Mouse (Mus musculus) forebrain, postnatal 0 days (tissue): ENCODE results near the gene Ypel3. TPM values are rescaled to one million over a fixed set of nuclear protein-coding genes. Genes with fewer than 3 reads are reported as not detected.

Experiments
- ATAC-seq: fragments of 200-750 bp; cut with Nextera tagmentation; 2 replicates; pipeline ENCODE4 v1.8.0; 2017; ENCODE audit warnings: mild to moderate bottlenecking, moderate library complexity
- DNase-seq: peaks from one replicate; pipeline ENCODE4 v3.0.0-alpha.2; 2015
- H3K27ac ChIP-seq: fragments of 300-500 bp; sonication (generic); 2 replicates; pipeline ENCODE4 v1.5.1; 2014; ENCODE audit warnings: low read depth, mild to moderate bottlenecking, antibody characterized with exemption, low read length, moderate library complexity, mixed read lengths
- H3K27me3 ChIP-seq: fragments of 300-500 bp; sonication (generic); 2 replicates; pipeline ENCODE4 v1.6.1; 2014; ENCODE audit warnings: mild to moderate bottlenecking, low read length, mixed read lengths; ENCODE audit not compliant: insufficient read depth
- H3K36me3 ChIP-seq: fragments of 300-500 bp; sonication (generic); 2 replicates; pipeline ENCODE4 v1.6.1; 2014; ENCODE audit warnings: mild to moderate bottlenecking, moderate library complexity; ENCODE audit not compliant: insufficient read depth
- H3K4me1 ChIP-seq: fragments of 300-500 bp; sonication (generic); 2 replicates; pipeline ENCODE4 v1.6.1; 2014; ENCODE audit warnings: antibody characterized with exemption; ENCODE audit not compliant: insufficient read depth
- H3K4me2 ChIP-seq: fragments of 300-500 bp; sonication (generic); 2 replicates; pipeline ENCODE4 v1.6.1; 2014; ENCODE audit warnings: low read depth, mild to moderate bottlenecking, moderate library complexity
- H3K4me3 ChIP-seq: fragments of 300-500 bp; sonication (generic); 2 replicates; pipeline ENCODE4 v1.5.1; 2014; ENCODE audit warnings: low read depth, low read length, mixed read lengths
- H3K9ac ChIP-seq: fragments of 300-500 bp; sonication (generic); 2 replicates; pipeline ENCODE4 v1.6.1; 2014; ENCODE audit warnings: mild to moderate bottlenecking
- H3K9me3 ChIP-seq: fragments of 300-500 bp; sonication (generic); 2 replicates; pipeline ENCODE4 v1.6.1; 2016; ENCODE audit warnings: low read length
- CTCF ChIP-seq: sonication (generic); IDR thresholded peaks from 2 replicates; pipeline ENCODE4 v1.5.1; 2016; ENCODE audit warnings: antibody characterized with exemption, control low read depth, low read depth
- WGBS: fragments of 180-500 bp; shearing (Covaris S2); extraction: QIAGEN DNeasy Blood & Tissue Kit; methylation state at CpG from one replicate; pipeline ENCODE4 v1.1.7; 2014; 5-methylcytosine and 5-hydroxymethylcytosine counted together
- polyA plus RNA-seq: library from polyadenylated mRNA; unstranded; fragments of >200 nt; fragmentation: Nextera tagmentation; extraction: Ambion mirVana; gene quantifications from 2 replicates; pipeline ENCODE4 v1.2.1, GENCODE M21; 2015
- total RNA-seq: library from RNA; depleted of rRNA; stranded (reverse); fragments of >200 nt; gene quantifications from 2 replicates; pipeline ENCODE4 v1.2.3, GENCODE M21; 2014

The Ypel3 gene
- total and polyA plus RNA-seq, 2 experiments from 2014 or later = 162 to 223 TPM

- H3K9me3 ChIP-seq = no peaks in the 10 kb centered on the region
- no peak overlapping the region for H3K4me3 ChIP-seq
- 90% methylated on average over 13 of the region's 13 CpGs for WGBS
- H3K4me1 ChIP-seq = no peaks in the 10 kb centered on the region
- H3K27me3 ChIP-seq = no peaks in the 10 kb centered on the region
- no peak overlapping the region for H3K27ac ChIP-seq
- no peak overlapping the region for H3K9ac ChIP-seq
- no peaks in the 10 kb centered on the region for H3K36me3 ChIP-seq
- ATAC-seq (no peak), DNase-seq (no peak)
- H3K4me2 ChIP-seq = no peak overlapping the region
- no peak for TF ChIP-seq CTCF
Observed at GRCm38 (mm10) chr7:126741964-126742482, 34.7 kb upstream of the Ypel3 start.

DNA sequence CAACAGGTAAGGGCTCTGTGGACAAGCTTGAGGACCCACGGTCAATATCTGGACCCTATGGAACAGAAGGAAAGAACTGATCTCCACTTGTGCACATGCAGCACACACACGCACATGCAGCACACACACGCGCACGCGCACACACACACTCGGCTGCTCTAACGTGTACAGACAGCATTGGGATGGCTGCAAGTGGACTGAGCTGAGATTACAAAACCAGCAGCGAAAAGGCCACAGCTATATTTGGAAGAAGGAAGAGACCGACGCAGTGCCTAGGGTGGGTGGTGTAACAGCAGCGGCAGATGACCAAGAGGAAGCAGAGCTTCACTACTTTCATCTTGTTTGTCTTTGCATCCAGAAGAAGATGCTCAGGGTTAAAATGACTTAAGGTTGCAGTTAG is 30.7 kb upstream of the Ypel3 start:
- Histone ChIP-seq H3K36me3 (no peaks in the 10 kb centered on the region), H3K4me3 (no peak overlapping the region), H3K27me3 (no peaks in the 10 kb centered on the region), H3K9ac (no peak overlapping the region), H3K27ac (no peak overlapping the region), H3K4me2 (no peak overlapping the region), H3K9me3 (no peaks in the 10 kb centered on the region), H3K4me1 (no peaks in the 10 kb centered on the region)
- DNase-seq = no peak
- no peak for ATAC-seq
- TF ChIP-seq CTCF = no peak
- WGBS = 90% methylated on average over 12 of the region's 12 CpGs

GRCm38 (mm10) chr7:126746798-126747197 is 30.0 kb upstream of the Ypel3 start:
- Histone ChIP-seq H3K27me3 (no peaks in the 10 kb centered on the region), H3K9me3 (no peaks in the 10 kb centered on the region), H3K4me3 (no peak overlapping the region), H3K4me1 (no peaks in the 10 kb centered on the region), H3K27ac (no peak overlapping the region), H3K4me2 (no peak overlapping the region), H3K9ac (no peak overlapping the region), H3K36me3 (no peaks in the 10 kb centered on the region)
- TF ChIP-seq CTCF = no peak
- DNase-seq (no peak), ATAC-seq (no peak)
- 47% methylated on average over 6 of the region's 6 CpGs for WGBS

GRCm38 (mm10) chr7:126748824-126749223 is 27.9 kb upstream of the Ypel3 start:
- Histone ChIP-seq H3K9me3 (no peaks in the 10 kb centered on the region), H3K4me2 (no peak overlapping the region), H3K4me3 (no peak overlapping the region), H3K27me3 (no peaks in the 10 kb centered on the region), H3K4me1 (no peaks in the 10 kb centered on the region), H3K27ac (no peak overlapping the region), H3K9ac (no peak overlapping the region), H3K36me3 (no peaks in the 10 kb centered on the region)
- TF ChIP-seq CTCF = no peak
- no peak for DNase-seq
- 81% methylated on average over 7 of the region's 7 CpGs for WGBS
- no peak for ATAC-seq

- no peak for TF ChIP-seq CTCF
- Histone ChIP-seq H3K4me1 (no peaks in the 10 kb centered on the region), H3K9me3 (no peaks in the 10 kb centered on the region), H3K27ac (no peak overlapping the region), H3K27me3 (no peaks in the 10 kb centered on the region), H3K9ac (no peak overlapping the region), H3K4me2 (no peak overlapping the region), H3K36me3 (no peaks in the 10 kb centered on the region), H3K4me3 (no peak overlapping the region)
- WGBS = 92% methylated on average over 17 of the region's 17 CpGs
- DNase-seq = no peak
- ATAC-seq = no peak
Observed at GRCm38 (mm10) chr7:126749582-126750343, 27.0 kb upstream of the Ypel3 start.

- Histone ChIP-seq H3K9me3 (no peaks in the 10 kb centered on the region), H3K9ac (no peak overlapping the region), H3K27me3 (no peaks in the 10 kb centered on the region), H3K4me2 (0 out of 2 replicates have a peak overlapping the region, but pooled peaks have one; percentile 15), H3K4me1 (no peaks in the 10 kb centered on the region), H3K27ac (no peak overlapping the region), H3K36me3 (no peaks in the 10 kb centered on the region), H3K4me3 (no peak overlapping the region)
- WGBS = 2% methylated on average over 9 of the region's 9 CpGs
- ATAC-seq (peak; percentile 81), DNase-seq (peak; percentile 89)
- TF ChIP-seq CTCF = peak; percentile 87
Observed at GRCm38 (mm10) chr7:126754866-126755265, 21.9 kb upstream of the Ypel3 start.

DNA sequence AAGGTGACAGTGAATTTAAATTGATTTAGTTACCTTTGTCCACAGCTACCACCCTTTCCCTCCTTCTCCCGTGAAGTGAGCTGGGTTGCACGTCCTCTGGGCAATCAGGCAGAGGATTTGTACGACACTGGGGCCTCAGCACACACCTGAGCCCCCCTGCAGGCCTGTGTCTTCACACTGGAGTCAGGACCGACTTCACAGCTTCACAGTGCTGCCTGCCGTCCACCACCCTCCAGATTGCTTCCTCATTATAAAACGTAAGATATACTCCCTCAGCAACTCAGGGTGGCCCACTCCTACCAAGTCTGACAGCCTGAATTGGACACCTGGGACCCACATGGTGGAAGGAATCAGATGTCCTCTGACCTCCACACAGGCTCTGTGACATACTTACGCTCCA is 18.2 kb upstream of the Ypel3 start:
- 69% methylated on average over 7 of the region's 7 CpGs for WGBS
- Histone ChIP-seq H3K27me3 (no peaks in the 10 kb centered on the region), H3K9me3 (no peaks in the 10 kb centered on the region), H3K4me3 (no peak overlapping the region), H3K27ac (no peak overlapping the region), H3K4me2 (no peak overlapping the region), H3K4me1 (peaks cover 23% of the 10 kb centered on the region), H3K36me3 (peaks cover 7% of the 10 kb centered on the region), H3K9ac (no peak overlapping the region)
- no peak for TF ChIP-seq CTCF
- no peak for DNase-seq
- no peak for ATAC-seq
